Mouse (Mus musculus) Patski (cell line): Measurements from ENCODE around the gene Pts. TPM values are rescaled to one million over a fixed set of nuclear protein-coding genes. Genes with fewer than 3 reads are reported as not detected.

Experiments used
- ATAC-seq: fragments of 100-300 bp; one replicate; pipeline ENCODE4 v1.8.0; 2021
- CTCF ChIA-PET: fragments of 350-600 bp; sonication (Branson Sonifier 250); formaldehyde crosslinking; loops from one replicate; lab custom pipeline; 2022; ENCODE audit warnings: inconsistent platforms; lab: Charles Lee
- POLR2A ChIA-PET: fragments of 350-600 bp; sonication (Branson Sonifier 250); formaldehyde crosslinking; loops from one replicate; lab custom pipeline; 2022; ENCODE audit warnings: antibody characterized with exemption, inconsistent platforms; lab: Charles Lee
- DNase-seq: peaks from one replicate; pipeline ENCODE4 v3.0.0-alpha.2; 2011; ENCODE audit warnings: low read depth, low spot score
- H3K27me3 ChIP-seq: fragments of 371-371 bp; one replicate; pipeline ENCODE4 v1.5.1; 2021
- CTCF ChIP-seq: fragments of 100-300 bp; IDR thresholded peaks from one replicate; pipeline ENCODE4 v1.5.1; 2021
- in situ Hi-C: fragments of 300-500 bp; cut with MboI; formaldehyde crosslinking; loops from 3 replicates; pipeline ENCODE4 v1.11.1; 2018; ENCODE audit warnings: low pct_unique_long_range_greater_than_20kb, mixed read lengths
- polyA plus RNA-seq: library from polyadenylated mRNA; unstranded; gene quantifications from one replicate; pipeline ENCODE4 v1.2.3, GENCODE M21; 2021

The Pts gene
- polyA plus RNA-seq, 1 experiment from 2014 or later: 65.9 TPM

DNA sequence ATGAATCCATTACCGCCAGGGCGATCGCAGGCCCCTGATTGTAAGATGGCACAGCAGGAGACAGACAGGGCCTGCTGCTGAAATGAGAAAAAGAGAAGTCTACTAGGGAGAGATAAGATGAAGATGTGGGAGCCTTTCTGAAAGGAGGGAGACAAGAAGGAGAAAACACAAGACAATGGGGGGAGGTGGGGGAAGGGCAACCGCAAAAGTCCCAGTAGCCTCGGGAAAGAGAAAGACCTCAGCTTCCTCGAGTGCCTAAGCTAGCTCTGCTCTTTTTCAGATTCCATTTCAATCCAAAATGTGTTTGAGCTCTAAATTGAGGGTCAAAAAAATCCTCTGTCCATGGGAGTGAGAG lies 32.4 kb downstream of the Pts start:
- in situ Hi-C loops: no loop called here

DNA sequence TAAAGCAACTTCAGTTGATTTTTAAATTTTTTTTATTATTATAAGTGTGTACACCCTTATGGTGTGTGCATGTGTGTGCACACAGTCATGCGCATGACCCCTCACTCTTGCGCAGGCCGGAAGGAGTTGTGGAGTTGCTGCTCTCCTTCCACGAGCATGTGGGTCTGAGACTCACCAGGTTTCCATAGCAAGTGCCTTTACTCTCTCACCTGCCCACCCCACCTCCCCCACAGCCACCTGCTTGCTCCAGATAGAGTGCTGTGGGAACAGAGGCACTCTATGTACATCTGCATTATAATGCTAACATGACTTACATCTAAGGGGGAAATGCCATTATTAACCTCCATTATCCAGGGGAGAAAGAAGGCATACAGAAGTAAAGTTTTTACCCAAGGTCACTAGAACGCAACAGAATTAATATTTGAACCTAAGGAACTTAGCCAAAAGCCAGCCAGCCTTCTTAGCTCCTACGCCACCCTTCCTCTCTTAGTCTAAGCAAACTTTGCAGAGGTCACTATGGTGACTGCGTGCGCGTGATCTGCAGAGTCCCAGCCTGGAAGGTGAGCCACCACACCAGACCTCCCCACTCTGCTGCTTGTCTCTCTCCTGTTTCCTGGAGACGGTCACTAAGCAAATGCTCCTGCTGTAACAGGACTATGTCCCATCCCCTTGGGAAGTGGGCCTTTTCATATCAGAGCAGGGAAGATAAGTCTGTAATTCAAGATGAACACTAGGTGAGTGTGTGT lies 32.9 kb downstream of the Pts start:
- POLR2A ChIA-PET: no interaction called here
- TF ChIP-seq CTCF: no peak
- CTCF ChIA-PET: no interaction called here
- no peak for DNase-seq
- ATAC-seq: no peak
- no peaks in the 10 kb centered on the region for H3K27me3 ChIP-seq
- in situ Hi-C loops: no loop called here

More for the DNA sequence above, 32.4 kb downstream of the Pts start:
- TF ChIP-seq CTCF: no peak
- ATAC-seq (no peak), DNase-seq (no peak)
- ChIA-PET POLR2A (no interaction called here), CTCF (no interaction called here)
- no peaks in the 10 kb centered on the region for H3K27me3 ChIP-seq

DNA sequence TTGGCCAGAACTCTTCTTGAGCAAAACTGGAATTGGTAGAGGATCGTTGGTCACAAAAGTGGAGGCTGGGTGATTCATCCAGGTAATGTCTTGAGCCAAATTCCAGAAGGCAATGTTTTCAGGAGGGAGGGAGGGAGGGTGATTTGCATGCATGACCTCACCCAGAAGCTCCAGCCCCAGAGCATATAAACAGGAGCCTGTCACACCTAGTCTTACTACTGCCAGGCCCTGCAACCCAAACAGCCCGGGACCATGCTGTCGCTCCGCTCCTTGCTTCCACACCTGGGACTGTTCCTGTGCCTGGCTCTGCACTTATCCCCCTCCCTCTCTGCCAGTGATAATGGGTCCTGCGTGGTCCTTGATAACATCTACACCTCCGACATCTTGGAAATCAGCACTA lies 34.2 kb downstream of the Pts start, which contains the start of gene Plet1:
Gene Plet1, plus strand, starts transcription at position 215 of the 400 bp plus-strand sequence.
- H3K27me3 ChIP-seq: no peaks in the 10 kb centered on the region
- CTCF ChIA-PET: interaction anchor here (1.4 kb wide), 1 partner anchor 34 kb away, joined by 6 read pairs; the partner anchor contains the start of gene Pts
- in situ Hi-C loops: no loop called here
- POLR2A ChIA-PET: no interaction called here
- DNase-seq (no peak), ATAC-seq (no peak)
- no peak for TF ChIP-seq CTCF

DNA sequence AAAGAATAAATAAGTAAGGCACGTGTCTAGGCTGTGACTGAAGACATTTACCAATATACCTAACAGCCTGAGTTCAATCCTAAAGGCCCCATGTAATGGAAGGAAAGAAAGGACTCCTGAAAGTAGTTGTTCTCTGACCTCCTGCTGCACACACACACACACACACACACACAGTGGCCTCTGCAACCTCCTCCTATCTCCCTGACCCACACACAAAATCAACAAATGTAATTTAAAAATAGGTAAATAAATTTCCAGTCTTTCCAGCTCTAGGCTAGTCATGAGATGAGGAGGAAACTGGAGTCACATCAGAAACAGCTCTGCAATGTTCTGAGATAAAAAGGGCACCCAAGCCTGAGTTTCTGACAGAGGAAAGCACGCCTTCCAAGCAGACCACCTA lies 34.7 kb downstream of the Pts start:
- in situ Hi-C loops: no loop called here
- H3K27me3 ChIP-seq: no peaks in the 10 kb centered on the region
- TF ChIP-seq CTCF: no peak
- ChIA-PET POLR2A (no interaction called here), CTCF (interaction anchor here (1.4 kb wide), 1 partner anchor 34 kb away, joined by 6 read pairs; the partner anchor contains the start of gene Pts)
- DNase-seq (no peak), ATAC-seq (no peak)

DNA sequence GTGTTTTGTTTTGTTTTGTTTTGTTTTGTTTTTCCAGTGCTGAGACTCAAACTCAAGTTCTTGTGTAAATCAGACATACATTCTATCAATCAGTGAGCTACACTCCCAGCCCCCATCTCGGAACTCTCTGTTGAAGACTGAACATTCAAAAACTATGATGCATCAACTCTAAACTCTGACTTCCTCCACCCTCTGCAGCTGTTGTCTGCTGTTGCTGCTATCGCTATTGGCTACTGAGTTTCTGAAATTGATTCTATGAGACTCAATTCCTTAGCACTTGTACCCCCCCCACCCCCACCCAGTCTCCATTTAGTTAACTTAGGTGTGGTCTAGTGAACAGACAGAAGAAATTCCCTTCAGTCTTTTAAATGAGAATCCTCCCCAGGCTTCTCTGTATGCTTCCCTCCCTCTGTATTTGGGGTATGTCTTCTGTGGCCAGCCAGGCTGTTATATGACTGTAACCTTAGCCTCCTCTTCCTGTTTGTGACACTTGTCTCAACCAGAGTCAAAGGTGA lies 36.9 kb downstream of the Pts start:
- in situ Hi-C loops: no loop called here
- DNase-seq (no peak), ATAC-seq (no peak)
- ChIA-PET CTCF (no interaction called here), POLR2A (interaction anchor here (0.6 kb wide), 2 partner anchors 56 to 1423 kb away, joined by 3 read pairs; no protein-coding TSS in a partner anchor)
- no peak for TF ChIP-seq CTCF
- no peaks in the 10 kb centered on the region for H3K27me3 ChIP-seq

DNA sequence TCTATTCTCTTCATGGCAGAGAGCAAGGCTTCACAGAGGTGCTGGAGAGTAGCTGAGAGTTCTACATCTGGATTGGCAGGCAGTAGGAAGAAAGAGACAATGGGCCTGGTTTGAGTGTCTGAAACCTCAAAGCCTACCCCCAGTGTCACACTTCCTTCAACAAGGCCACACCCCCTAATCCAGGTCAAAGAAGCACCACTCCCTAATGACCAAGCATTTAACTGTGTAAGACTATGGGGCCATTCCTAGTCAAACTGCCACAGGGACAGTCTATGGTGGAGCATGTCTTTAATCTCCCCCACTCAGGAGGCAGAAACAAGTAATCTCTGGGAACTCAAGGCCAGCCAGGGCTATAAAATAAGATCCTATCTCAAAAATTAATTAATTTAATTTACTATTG lies 37.7 kb downstream of the Pts start:
- no peak for TF ChIP-seq CTCF
- DNase-seq (no peak), ATAC-seq (no peak)
- in situ Hi-C loops: no loop called here
- POLR2A ChIA-PET: interaction anchor here (0.6 kb wide), 1 partner anchor 57 kb away, joined by 3 read pairs; no protein-coding TSS in a partner anchor
- no peaks in the 10 kb centered on the region for H3K27me3 ChIP-seq
- CTCF ChIA-PET: interaction anchor here (1.1 kb wide), 1 partner anchor 38 kb away, joined by 3 read pairs; no protein-coding TSS in a partner anchor

DNA sequence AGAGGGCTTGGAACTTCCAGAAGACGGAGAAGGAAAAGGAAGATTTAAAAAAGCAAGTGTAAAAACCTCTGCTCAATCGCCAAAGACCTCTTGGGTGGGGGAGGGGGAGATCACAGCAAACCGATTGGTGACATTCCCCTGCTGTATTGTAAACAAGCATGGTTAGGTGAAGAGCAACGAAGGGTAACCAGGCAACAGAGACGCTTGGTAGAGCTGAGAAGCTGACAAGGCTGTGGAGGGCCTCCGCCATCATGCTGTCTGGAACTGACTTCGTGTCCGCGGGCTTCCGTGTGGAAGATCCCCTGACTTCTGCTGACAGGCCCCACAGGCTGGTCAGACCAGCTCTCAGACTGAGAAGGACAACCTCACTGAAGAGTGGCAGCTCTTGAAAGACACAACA lies 43.0 kb downstream of the Pts start:
- H3K27me3 ChIP-seq: peaks cover 5% of the 10 kb centered on the region
- ChIA-PET POLR2A (no interaction called here), CTCF (interaction anchor here (0.8 kb wide), 1 partner anchor 40 kb away, joined by 3 read pairs; no protein-coding TSS in a partner anchor)
- no peak for ATAC-seq
- DNase-seq: no peak
- no peak for TF ChIP-seq CTCF
- in situ Hi-C loops: no loop called here

DNA sequence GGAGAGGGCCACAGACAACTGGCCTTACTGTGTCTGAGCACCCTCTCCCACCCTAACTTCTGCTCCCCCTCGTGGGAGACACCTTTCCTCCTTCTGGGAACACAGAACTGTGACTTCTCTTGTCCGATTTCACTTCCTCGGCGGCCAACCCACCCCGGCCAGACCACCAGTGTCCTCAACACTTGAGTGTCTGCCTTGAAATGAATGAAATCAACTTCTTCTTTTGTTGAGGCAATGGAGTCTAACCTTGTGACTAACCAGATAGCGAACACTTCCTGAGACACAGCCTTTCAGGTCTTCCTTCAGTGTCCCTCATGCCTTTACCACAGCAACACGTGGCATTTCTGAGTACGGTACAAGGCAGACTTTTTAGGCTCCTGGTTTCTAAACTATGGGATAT lies 45.8 kb downstream of the Pts start:
- ChIA-PET POLR2A (no interaction called here), CTCF (interaction anchor here (1.5 to 2.0 kb wide), 2 partner anchors 12 to 25 kb away, joined by 3 to 4 read pairs; no protein-coding TSS in a partner anchor)
- no peak for TF ChIP-seq CTCF
- in situ Hi-C loops: no loop called here
- DNase-seq (no peak), ATAC-seq (no peak)
- peaks cover 5% of the 10 kb centered on the region for H3K27me3 ChIP-seq

DNA sequence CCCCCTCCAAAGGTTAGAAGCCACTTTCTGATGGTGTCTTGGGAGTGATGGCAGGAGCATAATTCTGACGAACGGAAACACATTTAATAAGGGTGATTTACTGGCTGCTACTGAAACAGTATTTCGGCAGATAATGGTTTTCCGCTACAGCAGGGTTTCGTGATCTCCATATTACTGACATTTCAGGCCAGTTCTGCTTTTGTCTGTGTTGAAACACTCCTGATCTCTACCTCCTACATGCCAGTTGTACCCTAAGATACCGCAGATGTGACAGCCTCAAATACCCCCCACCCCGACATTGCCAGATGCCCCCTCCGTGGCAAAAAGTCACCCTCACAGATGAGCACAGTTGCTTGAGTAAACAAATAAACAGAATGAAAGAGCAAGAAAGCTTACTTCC lies 49.0 kb downstream of the Pts start:
- ChIA-PET POLR2A (no interaction called here), CTCF (no interaction called here)
- H3K27me3 ChIP-seq: peaks cover 5% of the 10 kb centered on the region

DNA sequence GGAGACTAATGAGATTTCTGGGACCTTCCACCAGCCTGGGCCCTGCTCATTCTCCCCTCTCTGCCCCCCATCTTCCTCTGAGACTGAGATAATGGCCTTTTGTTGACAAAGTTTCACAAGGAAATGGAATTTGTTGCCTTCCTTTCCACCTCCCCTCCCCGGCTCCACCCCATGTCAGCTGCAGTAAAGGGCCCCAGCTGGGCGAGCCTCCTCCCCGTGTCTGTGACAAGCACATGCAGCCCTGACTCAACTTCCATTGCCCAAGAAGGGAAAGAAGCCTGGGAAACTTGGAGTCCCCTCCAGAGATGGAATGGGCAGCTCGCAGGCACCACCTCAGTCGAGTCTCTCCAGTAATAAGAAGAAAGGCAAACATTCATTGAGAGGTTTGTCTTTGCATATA lies 49.7 kb downstream of the Pts start:
- in situ Hi-C loops: no loop called here
- ATAC-seq: no peak
- CTCF ChIA-PET: no interaction called here
- H3K27me3 ChIP-seq: peaks cover 3% of the 10 kb centered on the region
- POLR2A ChIA-PET: no interaction called here
- DNase-seq: no peak
- no peak for TF ChIP-seq CTCF

More for the DNA sequence above, 49.0 kb downstream of the Pts start:
- in situ Hi-C loops: no loop called here
- no peak for TF ChIP-seq CTCF
- no peak for DNase-seq
- ATAC-seq: no peak

DNA sequence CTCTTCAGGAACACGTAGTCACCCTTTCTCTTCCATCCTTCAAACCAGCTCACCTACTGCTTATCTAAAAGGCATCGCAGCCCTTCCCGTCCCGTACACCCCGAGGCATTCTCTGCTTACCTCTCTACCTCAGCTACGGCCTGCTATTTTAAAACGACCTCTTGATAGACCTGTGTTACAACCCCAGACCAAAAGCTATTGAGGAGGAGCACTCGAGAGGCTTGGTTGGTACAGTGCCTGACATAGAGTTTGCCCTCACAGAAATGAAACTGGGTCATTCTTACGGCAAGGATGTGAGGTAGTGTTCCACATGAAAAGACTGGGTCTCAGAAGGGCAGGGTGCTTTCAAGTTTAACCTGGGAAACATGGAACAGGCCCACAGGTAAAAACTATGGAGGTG lies 51.3 kb downstream of the Pts start:
- ChIA-PET POLR2A (no interaction called here), CTCF (interaction anchor here (1.2 kb wide), 1 partner anchor 51 kb away, joined by 4 read pairs; no protein-coding TSS in a partner anchor)
- DNase-seq (no peak), ATAC-seq (no peak)
- no peaks in the 10 kb centered on the region for H3K27me3 ChIP-seq
- in situ Hi-C loops: no loop called here
- TF ChIP-seq CTCF: no peak
